Mouse (Mus musculus) adipose tissue, adult 10 weeks (tissue): Measurements from ENCODE around the gene Gm2897. TPM values are rescaled to one million over a fixed set of nuclear protein-coding genes. Genes with fewer than 3 reads are reported as not detected.

ENCODE experiments used
- polyA plus RNA-seq: library from polyadenylated mRNA; stranded (reverse); fragments of 350-450 nt; fragmentation: Illumina TruSeq; extraction: RNeasy Lipid Tissue Mini Kit (QIAGEN cat#74804); gene quantifications from one replicate; pipeline ENCODE4 v1.2.3, GENCODE M21; 2014; ENCODE audit warnings: low read depth, low replicate concordance

The Gm2897 gene
- not detected for polyA plus RNA-seq

DNA sequence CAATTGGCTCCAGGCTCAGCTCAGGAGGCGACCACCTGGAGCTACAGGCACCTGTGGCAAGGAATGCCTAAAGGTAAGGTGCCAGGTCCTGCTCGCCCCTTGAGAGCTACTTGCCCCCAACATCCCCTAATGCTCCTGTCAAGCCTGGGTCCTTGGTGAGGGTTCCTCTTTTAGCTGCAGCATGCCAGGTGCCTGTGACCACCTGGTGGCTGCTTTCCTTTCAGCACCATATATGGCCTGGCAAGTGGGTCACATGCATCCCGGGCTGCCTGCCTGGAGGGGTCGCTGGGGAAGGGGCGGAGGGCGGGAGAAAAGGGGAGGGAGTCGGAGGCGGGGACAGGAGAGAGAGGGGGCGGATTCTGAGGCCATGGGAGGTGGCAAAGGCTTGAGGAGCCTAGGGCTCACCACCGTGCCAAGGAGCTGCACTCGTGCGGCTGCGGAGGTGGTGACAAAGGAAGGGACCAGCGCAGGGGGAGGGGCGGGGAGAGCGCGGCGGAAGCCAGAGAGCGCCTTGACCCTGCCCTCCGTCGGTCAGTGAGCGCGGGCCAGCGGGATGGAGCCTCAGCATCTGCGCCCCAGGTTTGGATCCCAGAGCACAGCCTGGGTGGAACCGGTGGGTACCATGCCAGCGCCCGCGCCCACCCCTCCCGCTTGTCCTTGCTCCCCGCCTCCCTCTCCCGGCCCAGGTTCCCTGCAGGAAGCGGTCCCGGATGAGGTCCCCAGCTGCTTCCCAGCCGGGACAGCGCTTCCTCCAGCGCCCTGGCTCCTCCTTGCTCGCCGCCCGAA lies at the start of gene Gm2897:
Gene Gm2897 (plus strand): TSS at position 559 of the 786 bp plus-strand sequence.

DNA sequence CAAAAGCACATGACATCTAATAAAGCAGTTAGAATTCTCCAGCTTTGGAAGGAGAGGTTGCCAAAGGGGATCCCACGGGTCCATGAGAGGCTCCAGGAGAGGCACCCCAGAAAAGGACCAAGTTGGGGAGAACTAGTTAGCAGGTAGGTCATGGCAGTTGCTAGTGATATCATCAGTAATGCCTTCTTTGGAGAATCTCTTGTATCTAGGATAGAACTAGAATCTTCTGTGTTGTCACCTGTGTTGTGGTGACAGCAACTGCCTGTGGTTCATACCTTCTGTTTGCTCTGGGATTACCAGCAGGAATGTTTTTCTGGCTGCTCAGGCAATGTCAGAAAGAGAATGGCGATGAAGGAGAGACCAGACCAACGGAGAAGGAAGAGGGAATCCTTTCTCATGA lies 19.4 kb upstream of the Gm2897 start, which contains the start of gene Gm2888:
Gene Gm2888 (plus strand): TSS at position 301 of the 400 bp plus-strand sequence.

Other genes starting within 250 kb of the Gm2897 start
- gene Gm2888, start 19.3 kb upstream of the Gm2897 start, polyA plus RNA-seq: not detected
- gene Gm10340, start 84.7 kb downstream of the Gm2897 start, polyA plus RNA-seq: not detected
- gene Gm5795, start 139.0 kb downstream of the Gm2897 start, polyA plus RNA-seq: 2.0 TPM
- 1.3 TPM for gene D830030K20Rik, start 159.2 kb downstream of the Gm2897 start, polyA plus RNA-seq